Mouse (Mus musculus): ENCODE results near the gene Miox.

Gene Miox

DNA sequence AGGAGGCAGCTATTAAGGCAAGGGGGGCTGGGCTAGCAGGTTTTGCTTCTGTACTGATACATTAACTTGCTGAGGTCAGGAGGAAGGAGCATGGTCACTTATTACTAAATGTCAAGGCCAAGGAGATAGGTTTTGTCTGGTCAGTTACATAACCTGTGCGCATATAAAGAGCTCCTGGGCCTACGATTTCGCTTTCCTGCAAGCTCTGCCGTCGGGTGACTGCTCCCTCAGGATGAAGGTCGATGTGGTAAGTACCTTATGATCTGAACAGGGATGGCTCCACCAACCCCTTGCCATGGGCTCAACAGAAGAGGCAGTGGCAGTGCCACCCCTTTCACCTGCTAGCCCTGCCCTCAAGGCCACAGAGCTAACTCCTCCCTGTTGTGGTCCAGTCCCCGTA is at the start of gene Miox:
TSS of gene Miox (plus strand) at position 128 of the 400 bp plus-strand sequence.
- DNase-seq: peak; percentile 88

DNA sequence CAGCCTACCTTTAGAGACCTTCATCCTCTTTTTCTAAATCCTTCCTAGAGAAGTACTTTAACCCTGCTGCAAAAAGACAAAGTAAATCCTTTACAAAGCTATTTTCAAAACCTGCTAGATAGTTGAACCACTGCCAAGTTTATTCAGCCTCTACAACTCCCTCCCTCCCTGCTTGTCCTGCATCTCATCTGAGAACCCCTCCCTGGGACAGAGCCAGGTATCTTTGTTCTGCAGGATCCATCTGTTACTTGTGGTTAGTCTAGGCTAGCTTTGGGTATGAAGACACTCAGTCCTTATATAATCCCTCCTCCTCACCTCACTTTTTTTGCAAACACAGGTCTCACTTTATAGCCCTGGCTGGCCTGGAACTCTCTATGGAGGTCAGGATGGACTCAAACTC is 49.2 kb upstream of the Miox start:
- DNase-seq: no peak

DNA sequence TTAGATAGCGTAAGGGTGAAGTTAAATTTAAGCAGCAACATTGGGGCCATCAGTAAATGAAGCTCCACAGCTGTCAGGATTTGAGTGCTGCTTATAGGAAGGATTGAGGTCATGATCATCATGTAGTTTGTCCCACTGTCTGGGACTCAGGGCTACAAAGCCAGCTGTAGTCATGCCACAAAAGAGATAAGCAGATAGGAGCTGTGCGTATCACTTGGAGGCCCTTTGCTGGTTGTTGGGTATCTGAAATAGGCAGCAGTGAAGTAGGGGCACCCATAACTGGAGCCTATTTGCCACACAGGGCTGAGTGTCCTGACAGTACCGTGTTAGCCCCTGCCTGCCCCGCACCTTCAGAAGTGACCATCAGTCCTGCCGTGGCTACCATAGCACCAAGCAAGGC is 48.7 kb upstream of the Miox start:
- no peak for DNase-seq

DNA sequence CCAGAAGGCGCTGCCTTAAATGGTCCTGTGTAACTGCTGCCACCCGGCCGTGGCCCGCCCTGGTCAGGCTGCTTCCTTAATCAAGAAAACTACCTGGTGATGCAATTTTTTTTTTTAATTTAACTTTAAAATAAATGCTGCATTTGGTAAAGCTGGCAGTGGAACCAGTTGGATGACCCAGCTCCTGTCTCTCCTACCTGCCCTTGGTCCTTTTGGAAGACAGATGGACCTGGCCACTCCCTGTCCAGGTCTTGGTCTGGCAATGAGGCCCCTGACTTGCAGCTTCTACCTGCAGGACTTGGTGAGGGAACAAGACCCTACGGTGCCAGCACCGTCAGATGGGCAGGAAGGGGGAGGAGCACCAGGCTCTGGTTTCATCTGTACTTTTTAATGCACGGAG is 48.1 kb upstream of the Miox start:
- DNase-seq: no peak

DNA sequence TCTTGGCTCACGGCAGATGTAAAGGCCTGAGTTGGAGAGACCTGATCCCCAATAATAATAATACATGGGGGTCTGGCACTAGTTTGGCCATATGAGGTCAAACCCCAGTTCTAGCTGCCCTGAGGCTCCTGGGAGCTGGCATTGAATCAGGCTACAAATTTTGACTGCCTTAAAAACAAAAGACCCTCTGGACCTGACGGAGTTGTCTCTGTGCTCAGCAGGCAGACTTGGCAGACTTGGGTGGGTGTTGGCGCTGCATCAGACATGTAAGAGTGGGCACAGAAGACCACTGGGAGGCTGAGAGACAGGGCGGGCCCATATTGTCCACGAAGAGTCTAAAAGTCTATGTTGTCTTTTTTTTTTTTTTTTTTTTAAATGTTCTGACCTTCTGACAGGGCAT is 47.6 kb upstream of the Miox start:
- no peak for DNase-seq

DNA sequence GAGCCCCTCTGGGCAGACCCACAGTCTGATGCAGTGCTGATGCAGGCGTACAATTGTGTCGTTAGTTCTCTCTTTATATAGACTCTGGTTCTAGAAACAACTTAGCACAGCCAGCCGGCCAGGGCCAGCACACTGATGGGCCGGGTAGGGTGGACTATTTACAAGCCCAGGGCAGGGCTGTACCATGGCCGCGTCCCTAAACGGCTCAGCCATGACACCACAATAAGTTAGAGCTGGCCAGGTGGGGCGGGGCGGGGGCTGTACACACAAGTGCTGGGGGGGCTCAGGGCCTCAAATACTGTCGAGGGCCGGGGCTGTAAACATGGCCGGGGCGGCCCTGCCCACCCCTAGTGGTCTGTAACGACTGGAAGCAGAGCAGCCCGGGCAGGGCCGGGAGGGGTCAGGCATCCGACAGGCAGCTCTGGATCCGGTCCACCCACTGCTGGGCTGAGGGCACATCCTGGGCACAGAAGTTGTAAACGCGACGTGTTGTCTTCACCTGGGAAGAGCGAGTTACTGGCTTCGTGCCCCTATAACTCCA is 45.9 kb upstream of the Miox start:
- DNase-seq: no peak

DNA sequence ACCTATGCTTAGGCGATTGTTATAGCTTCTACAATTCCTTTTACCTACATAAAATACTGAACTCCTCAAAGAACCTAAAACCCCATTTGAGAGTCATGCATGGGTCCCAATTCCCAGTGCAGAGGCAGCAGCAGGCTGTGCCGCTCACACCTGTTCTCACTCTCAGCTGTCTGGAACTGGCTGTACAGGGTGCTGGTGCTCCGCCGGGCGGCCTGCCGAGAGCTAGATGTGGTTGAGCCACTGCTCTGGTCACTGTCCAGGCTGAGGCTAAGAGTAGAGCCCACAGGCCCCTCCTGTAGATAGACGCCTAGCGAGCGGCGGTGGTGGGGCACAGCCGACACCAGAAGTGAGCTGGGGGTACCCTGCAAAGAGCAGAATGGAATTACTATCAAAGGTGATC is 44.7 kb upstream of the Miox start:
- no peak for DNase-seq

DNA sequence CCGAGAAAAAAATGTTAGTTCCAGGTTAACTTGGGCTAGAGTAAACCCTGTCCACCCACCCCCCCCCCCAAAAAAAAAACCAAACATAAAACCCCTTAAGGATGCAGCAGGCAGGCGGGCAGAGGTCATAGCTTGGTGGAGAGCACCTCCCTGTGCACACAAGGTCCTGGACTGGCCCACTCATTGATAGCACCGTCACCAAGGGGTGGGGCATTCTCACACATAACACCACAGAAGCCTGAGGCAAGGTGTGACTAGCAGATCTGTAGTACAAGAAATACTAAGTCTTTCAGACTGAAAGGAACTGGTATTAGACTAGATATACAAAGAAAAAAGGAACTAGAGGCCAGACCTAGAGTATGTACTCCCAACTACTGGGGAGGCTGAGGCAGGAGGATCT is 42.7 kb upstream of the Miox start:
- DNase-seq: no peak

DNA sequence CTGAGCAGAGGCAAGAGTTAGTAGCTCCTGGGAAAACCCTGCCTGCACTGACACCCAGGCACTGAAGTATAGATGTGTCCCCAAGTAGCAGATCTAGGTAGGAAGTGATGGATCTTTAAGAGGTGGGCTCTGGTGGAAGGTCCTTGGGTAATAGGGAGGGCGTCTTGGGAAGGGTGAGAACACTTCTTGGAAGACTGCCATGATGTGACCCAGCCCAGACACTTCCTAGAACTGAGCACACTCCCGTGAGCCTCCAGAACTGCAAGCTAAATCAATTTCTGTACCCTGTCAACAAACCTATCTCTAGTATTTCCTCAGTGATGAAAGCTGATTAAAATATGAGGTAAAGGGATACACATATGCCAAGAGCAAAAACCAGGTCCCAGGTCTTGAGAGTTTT is 41.4 kb upstream of the Miox start:
- no peak for DNase-seq

DNA sequence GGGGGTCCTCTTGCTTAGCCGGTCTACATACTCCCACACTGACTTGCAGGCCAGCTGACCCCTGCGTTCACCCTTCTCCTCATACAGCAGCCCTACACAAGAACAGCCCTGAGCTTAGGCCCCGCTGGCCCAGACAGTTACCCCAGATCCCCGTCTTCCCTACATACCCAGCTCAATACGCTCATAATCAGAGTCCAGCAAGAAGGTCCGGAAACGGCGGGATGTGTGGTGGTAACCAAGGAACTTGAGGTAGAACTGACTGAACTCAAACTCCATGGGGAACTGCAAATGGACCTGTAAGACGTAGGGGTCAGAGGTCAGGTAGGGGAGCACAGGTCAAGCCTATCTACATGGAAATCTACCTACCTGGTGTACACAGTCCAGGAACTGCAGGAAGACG is 40.4 kb upstream of the Miox start:
- DNase-seq: no peak

DNA sequence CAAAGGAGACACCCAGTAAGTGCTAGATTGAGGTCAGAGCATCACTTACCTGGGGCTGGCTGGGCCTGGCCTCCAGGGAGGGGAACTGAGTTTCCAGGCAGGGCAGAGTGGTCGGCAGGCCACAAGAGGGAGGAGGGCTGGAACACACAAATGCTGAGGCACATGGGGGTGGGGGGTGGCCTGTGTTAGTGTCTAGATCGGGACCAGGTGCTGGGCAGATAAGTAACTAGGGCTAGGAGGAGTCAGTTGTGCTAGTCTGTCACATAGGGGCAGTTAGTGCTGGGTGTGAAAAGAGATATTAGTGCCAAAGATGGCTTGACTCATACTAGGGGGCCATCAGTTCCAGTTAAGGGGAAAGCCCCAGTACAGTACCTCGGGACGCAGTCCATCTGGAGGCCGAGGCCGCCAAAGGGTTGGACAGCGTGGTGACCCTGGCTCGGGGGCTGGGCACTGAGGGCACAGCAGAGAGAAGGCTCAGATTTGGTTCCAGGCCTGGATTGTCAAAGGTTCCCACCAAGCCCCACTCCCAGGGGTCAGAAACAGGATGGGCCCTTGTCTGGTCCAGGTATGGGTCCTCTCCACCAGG is 38.5 kb upstream of the Miox start:
- DNase-seq: no peak

DNA sequence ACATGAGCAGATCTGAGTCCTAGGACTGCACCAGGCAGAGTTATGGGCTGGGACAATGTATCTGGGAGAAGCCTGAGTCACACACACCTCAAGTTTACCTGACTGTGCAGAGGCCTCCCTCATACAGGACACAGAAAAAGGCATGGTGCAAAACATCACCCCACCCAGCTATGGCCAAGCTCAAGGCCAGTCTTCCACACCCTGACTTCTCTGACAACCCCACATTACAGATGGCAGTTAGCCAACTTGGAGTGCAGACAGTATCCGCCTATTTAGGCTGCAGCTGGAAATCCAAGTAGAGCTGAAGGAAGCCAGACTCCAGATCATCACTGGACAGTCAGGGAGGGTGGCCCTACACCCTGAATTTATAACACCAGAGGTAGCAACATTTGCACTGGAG is 37.7 kb upstream of the Miox start:
- no peak for DNase-seq

DNA sequence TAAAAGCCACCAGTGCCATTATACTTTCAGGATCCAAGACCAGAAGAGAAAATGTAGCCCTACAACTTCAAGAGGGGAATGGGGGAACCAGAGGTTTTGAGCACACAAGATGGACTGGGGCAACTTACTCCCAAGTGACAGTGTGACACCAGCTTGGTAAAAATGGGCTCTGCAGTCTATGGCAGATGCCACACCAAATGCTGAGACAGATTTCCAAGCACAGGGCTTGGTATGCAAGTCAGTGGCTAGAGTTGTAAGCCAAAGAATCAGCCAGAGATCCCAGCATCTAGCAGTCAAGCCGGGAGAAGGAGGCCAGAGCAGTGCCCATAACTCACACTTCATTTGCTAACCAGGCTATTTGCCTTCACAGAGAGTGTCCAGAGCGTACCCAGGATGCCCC is 36.5 kb upstream of the Miox start:
- no peak for DNase-seq

DNA sequence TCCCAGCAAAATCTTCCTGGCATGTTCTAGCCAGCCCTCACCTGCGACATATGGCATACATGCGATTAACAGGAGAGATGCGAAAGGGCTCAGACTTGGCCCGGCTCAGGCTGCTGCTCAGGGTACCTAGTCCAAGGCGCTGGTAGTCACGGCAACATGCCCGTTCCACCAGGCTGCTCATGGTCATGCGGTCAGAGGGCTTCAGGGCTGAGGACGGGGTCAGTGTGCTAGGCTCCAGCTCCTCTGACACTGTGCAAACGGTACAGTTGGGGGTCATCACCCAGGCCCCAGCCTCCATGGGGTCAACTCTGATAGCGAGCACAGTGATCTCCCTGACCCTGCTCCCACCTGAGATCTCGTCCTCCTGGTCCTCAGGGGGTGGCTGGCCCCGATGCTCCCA is 34.0 kb upstream of the Miox start:
- peak; percentile 51 for DNase-seq

DNA sequence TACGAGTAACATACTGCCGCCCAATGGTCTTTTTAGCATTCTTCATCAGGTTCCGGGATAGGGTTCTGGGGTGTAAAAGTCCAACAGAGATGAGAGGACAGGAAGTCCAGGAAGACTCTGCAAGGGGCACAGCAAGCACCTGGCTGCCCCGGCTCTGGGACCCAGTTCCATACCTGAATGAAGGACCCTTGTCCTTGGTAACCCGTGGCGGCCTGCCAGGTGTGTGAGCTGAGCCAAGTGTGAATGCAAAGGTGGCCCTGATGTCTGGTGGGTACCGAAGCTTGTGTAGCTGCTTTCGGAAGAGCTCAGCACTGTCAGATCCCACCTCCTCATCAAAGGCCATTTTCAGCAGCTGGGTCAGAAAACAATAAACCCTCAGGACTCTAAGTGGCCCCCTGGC is 33.6 kb upstream of the Miox start:
- peak; percentile 31 for DNase-seq

DNA sequence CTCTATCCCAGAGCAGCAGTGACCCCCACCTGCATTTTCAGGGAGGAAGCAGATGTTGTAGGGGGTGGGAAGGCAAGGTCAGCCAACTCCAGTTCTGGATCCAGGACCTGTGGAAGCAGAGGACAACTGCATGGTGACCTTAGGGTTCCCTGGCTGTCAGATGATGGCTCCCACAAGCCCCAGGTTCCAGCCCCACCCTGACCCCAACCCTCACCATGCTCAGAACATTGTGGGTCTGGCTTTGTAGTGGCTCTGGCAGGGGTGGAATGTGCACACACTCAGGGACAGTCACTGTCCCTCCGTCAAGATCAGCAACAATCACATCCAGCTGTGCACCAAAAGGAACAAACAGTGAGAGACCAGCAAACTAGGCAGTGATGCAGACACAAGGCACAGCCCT is 28.2 kb upstream of the Miox start:
- no peak for DNase-seq

DNA sequence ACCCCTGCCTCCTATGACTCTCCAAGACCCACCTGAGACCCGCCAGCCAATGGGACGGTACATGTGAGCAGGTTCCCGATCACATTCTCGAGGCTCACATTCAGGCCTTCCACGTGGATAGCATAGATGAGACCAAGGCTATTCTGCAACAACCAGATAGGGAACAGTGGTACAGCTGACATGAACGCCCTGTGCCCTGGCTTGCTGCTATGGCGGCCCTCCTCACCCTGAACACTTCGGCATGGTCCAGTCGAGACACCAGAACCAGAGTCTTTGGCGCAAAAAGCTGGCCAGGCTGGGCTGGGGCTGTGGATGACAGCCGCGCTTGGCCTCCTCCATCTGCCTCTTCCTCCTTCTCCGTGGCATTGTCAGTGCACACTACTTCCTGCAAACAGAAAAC is 26.7 kb upstream of the Miox start:
- DNase-seq: no peak

DNA sequence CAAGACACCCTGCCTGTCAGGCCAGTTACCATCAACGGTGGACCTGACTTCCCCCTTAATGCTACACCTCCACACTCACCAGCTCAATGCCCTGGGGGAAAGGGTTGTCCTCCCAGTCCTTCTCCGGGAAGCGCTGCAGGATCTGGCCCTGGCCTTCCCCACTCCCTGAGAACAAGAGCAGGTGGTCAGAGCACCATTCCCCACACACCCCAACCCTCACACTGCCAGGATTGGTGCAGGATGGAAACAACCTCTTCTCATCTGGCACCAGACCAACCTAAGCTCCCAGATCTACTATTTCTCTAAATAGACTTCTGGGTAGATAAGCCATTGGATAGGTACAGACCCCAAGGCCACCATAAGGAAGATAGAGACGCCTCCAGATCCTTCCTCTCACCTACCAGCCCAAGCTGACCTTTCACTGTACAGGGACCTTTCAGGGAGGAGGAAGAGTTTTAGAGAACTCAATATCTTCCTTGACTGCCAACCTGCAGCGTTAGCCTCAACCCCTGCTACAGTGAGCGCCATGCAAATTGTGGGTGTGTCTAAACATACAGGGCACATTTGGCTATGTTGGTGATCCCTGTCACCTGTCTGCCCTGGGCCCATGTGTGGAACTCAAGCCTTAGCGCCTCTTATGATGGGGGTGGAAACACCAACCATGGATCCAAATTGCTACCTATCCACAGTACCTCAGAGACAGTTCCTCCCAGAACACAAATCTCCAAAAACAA is 25.6 kb upstream of the Miox start:
- DNase-seq: no peak

DNA sequence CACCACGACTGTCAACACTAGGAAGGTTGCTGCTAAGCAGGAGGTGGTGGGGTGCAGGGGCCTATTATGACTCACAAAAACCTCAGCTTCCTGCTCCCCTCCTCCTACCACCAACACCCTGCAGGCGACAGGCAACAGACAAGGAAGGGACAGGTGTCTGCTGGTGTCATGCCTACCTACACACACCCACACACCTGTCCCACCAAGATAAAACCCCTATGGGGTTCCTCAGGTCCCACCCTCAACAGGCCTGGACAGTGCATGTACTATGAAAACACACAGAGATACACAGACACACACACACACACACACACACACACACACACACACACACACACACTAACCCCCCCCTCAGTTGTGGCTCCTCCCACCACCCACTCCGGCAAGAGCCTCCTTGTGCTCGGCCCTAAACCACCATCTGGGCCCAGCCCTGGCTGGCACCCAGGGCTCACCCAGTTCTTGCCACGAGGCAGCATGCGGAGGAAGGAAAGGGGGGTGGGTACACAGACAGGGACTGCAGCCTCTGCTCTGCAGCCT is 24.2 kb upstream of the Miox start:
- no peak for DNase-seq

DNA sequence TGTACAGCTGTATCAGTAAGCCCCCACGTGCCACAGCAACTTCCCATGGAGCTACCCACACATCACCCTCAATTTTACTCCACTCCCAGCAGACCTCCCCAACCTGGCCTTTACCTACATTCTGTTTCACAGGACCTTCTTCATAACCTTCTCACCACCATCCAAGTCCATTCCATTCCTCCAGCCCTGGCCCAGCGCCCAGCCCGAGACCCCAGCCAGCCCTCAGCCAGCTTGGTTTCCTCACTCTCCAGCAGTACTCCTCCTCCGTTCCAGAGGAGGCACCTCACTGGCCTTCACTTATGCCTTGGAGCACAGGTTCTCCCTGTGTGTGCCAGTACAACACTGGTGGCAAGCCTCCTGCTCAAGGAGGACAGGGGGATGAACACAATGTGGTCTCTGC is 20.8 kb upstream of the Miox start:
- DNase-seq: no peak

DNA sequence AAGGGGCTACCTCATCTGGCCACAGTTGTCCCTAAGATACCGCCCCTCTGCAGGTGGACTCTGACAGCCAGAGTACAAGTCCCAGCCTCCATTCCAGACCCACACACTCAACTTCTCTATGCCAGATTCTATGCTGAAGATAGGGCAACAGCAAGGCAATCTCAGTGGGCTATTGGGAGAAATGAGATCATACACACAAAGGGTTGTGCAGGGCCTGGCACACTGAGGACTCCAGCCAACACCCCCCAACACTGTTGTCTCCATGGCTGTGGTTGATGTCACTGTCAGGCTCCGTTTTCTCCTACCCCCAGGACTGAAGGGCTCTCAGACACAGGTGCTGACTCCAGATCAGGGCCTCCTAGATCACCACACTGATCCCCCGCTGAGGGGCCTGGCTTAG is 20.1 kb upstream of the Miox start:
- no peak for DNase-seq

DNA sequence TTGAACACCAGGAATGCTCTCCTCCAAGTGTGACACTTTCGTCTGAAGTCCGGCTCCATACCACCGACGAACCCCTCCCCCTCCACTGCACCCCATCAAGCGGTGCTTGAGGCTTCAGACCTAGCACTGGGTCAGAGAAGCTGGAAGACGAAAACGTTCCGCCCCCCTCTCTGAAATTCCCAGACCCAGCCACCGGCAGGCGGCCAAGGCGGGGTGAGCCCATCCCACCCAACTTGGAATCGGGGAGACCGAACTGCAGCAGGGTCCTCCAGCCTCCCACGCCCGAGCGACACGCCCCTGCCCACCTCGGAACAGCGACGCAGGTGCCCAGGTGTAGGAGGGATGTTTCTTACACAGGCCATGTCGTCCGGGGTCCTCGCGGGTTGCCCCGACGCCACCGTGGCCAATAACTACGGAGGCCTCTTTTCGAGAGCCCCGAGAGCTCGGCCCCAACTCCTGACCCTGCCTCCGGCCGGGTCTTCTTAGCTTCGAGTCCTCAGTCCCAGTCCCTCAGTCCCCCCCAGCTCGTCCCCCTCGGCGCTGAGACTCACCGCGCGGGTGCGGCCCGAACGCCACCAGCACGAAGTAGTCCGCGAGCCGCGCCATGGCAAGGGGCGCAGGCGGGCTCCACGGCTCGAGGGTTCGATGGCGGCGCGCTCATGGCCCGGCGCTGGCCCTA is 19.5 kb upstream of the Miox start:
- peak; percentile 22 for DNase-seq

DNA sequence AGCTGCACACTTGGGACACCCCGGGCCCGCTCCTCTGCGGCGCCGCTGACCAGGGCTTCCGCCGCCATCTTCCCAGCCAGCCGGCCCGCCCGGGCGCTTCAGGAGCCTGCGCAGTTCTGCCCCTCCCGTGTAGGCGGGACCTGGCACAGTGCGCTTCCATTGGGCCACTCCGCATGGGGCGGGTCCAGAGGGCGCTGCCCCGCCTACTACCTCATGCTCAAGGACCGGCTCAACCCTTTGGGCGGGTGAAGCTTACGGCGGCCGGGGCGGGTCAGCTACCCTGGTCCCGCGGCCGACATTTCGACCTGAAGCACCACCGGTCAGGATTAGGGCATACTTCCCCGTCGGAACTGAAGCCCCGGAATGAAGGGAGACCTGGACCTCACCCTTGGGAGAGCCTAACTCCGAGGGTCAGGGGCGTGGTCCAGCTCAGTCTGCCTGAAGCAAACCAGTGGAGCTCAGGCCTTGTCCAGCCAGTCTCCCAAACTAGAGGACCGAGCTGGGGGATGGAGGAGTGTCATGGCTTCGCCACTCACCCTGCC is 18.9 kb upstream of the Miox start, which contains the start of gene Sbf1:
TSS of gene Sbf1 (minus strand) at position 122 of the 542 bp plus-strand sequence.
- DNase-seq: peak; percentile 99

DNA sequence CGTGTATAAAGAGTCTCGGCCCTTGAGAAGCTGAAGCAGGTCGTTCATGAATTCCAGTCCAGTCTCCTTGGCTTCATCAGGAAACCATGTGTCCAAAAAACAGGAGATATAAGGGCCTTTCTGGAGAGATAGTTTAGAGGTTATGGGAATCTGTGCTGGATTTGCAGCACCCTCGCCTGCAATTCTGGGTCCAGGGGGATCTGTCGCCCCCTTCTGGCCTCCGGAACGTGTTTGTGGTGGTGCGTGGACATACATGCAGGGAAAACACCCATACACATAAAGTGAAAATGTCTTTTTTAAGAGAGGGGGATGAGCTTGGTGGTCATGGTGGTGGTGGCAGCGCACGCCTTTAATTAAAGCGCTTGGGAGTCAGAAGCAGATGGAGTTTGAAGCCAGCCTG is 18.1 kb upstream of the Miox start:
- DNase-seq: peak; percentile 23
